Mouse (Mus musculus) ES-Bruce4 (cell line): ENCODE results near the gene Dad1.

Experiments
- EP300 ChIP-seq: IDR thresholded peaks from 2 replicates; pipeline ENCODE4 v1.6.1; 2011; ENCODE audit warnings: low read depth, low read length; ENCODE audit not compliant: insufficient read depth
- POLR2A ChIP-seq: IDR thresholded peaks from one replicate; pipeline ENCODE4 v1.8.1; 2011; ENCODE audit warnings: low read length; ENCODE audit not compliant: insufficient read depth

DNA sequence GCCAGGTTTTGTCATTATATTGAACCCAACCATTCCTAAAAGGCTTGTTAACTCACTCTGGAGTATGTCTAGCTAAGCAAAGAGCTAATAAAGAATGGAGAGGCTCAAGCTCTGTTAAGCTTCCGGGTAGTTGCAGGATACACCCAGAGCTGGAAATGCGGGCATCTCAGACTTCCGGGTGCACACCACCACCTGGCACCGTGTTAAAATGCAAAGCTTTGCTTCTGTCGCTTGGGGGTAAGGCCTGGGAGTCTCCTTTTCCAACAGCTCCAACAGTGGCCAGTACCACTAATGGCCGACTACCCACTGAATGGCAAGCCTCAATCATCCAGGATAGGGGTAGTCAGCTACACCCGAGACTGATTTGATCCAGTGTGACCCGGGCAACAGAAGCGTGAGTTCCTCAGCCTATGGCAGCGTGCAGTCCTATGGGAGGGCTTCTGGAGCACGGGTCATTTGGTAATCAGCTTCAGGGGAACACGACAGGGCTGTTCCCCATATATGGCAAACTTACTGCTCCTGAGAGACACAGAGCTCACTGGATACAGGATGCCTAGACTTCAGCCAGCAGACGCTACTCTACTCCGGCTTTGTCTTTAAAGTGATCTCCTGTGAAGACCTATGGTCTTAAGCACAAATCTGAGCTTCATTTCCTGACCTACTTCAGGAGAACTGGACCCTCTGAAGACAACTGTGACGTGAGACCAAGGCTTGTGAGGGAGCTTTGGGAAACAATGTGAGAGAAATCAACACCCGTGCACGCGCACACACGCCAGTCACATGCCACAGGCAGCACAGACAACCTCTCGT lies 19.5 kb downstream of the Dad1 start:
- TF ChIP-seq POLR2A (no peak), EP300 (no peak)
